Mouse (Mus musculus) liver, postnatal 0 days (tissue): ENCODE results near the gene Sapcd2.

Experiments used
- CTCF ChIP-seq: sonication (generic); IDR thresholded peaks from 2 replicates; pipeline ENCODE4 v1.5.1; 2016; ENCODE audit warnings: antibody characterized with exemption, low read depth
- EP300 ChIP-seq: IDR thresholded peaks from 2 replicates; pipeline ENCODE4 v1.6.1; 2016; ENCODE audit warnings: antibody characterized with exemption, low read depth, mild to moderate bottlenecking

- no peak for TF ChIP-seq CTCF
- TF ChIP-seq EP300: no peak
Measured at GRCm38 (mm10) chr2:25397010-25397409, 24.9 kb downstream of the Sapcd2 start.
